Mouse (Mus musculus): ENCODE data around the gene Ppp1ca. TPM values are rescaled to one million over a fixed set of nuclear protein-coding genes. Genes with fewer than 3 reads are reported as not detected.

Gene Ppp1ca
- polyA plus RNA-seq, 1 experiment from 2014 or later, result 817 TPM

DNA sequence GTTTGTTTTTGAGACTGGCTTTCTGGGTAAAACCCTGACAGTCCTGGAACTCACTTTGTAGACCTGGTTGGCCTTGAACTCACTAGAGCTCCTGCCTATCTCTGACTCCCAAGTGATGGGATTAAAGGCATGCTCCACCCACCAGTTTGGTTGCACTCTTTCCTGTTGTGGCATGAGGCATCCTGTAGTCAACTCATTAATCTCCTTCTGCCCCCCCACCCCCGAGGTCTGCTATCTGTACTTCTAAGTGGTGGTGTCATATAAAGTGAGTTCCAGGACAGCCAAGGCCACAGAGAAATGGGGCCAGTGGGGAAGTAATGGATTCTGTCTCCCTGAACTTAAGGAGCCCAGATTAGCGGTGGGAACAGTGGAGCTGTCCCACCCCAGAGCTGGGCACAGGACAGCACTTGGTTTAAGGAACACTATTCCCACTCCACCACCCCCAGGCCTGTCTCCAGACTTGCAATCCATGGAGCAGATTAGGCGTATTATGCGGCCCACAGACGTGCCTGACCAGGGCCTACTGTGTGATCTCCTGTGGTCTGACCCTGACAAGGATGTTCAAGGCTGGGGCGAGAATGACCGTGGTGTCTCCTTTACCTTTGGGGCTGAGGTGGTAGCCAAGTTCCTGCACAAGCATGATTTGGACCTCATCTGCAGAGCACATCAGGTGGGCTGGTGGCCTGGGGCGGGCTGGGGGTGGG is 2.3 kb downstream of the Ppp1ca start:
- no peak for ATAC-seq (ENCODE audit: low FRiP score, low read depth)
- WGBS, result 85% methylated on average over 8 of the region's 8 CpGs
- H3K27ac ChIP-seq, result no peak overlapping the region
- H3K9me3 ChIP-seq, result no peaks in the 10 kb centered on the region
- no peaks in the 10 kb centered on the region for H3K27me3 ChIP-seq
- peak overlapping the region; percentile 98; the same call in 1 of the 2 replicates for H3K4me2 ChIP-seq (replicated peaks)
- H3K4me1 ChIP-seq, result peaks cover 43% of the 10 kb centered on the region
- H3K4me3 ChIP-seq, result no peak overlapping the region; the same call in 1 of the 2 replicates
- peaks cover 60% of the 10 kb centered on the region for H3K36me3 ChIP-seq
- H3K9ac ChIP-seq, result no peak overlapping the region; the same call in 1 of the 2 replicates

DNA sequence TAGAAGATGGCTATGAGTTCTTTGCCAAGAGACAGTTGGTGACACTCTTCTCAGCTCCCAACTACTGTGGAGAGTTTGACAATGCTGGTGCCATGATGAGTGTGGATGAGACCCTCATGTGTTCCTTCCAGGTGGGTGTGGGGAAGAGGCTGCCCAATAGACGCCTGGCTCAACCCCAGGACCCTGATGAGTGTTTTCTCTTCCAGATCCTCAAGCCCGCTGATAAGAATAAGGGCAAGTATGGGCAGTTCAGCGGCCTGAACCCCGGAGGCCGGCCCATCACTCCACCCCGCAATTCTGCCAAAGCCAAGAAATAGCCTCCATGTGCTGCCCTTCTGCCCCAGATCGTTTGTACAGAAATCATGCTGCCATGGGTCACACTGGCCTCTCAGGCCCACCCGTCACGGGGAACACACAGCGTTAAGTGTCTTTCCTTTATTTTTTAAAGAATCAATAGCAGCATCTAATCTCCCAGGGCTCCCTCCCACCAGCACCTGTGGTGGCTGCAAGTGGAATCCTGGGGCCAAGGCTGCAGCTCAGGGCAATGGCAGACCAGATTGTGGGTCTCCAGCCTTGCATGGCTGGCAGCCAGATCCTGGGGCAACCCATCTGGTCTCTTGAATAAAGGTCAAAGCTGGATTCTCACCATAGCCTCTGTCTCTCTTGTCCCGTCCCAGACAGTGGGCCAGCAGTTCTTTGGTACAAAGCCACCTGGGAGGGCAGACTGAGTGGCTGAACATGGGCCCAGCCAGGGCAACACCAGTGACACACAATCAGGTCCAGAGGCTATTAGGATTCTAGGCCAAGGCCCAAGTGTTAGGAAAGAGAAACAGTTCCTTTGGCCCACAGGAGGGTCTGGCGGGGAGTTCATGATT is 3.1 kb downstream of the Ppp1ca start:
- Histone ChIP-seq H3K9me3 (no peaks in the 10 kb centered on the region), H3K36me3 (peaks cover 66% of the 10 kb centered on the region), H3K27ac (no peak overlapping the region), H3K4me2 (replicated peaks) (no peak overlapping the region), H3K9ac (0 out of 2 replicates have a peak overlapping the region, but pooled peaks have one; percentile 1), H3K27me3 (no peaks in the 10 kb centered on the region), H3K4me1 (peaks cover 46% of the 10 kb centered on the region), H3K4me3 (no peak overlapping the region)
- WGBS, result 79% methylated on average over 12 of the region's 12 CpGs
- ATAC-seq (ENCODE audit: low FRiP score, low read depth), result no peak

DNA sequence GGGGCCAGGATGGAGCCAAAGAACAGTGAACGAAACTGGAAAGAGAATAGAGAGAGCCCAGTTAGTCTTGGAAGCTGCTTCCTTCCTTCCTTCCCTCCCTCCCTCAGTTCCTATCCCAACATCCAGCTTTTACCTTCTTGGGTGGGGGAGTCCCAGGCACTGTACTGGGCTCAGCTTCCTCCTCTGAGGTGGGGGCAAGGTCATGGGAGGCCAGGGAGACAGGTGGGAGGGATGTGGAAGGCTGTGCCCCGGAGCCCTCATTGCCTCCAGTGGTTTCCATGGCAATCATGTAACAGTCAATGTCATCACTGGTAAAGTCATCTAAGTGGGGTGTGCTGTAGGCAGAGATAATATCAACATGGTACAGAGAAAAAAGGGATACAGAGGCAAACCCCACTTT is 4.2 kb downstream of the Ppp1ca start:
- Histone ChIP-seq H3K27me3 (no peaks in the 10 kb centered on the region), H3K4me3 (no peak overlapping the region), H3K4me2 (replicated peaks) (no peak overlapping the region), H3K9ac (no peak overlapping the region), H3K9me3 (no peaks in the 10 kb centered on the region), H3K36me3 (peaks cover 70% of the 10 kb centered on the region), H3K27ac (no peak overlapping the region; the same call in 1 of the 2 replicates), H3K4me1 (peaks cover 50% of the 10 kb centered on the region)
- no peak for ATAC-seq (ENCODE audit: low FRiP score, low read depth)
- WGBS, result 42% methylated on average over 2 of the region's 2 CpGs

DNA sequence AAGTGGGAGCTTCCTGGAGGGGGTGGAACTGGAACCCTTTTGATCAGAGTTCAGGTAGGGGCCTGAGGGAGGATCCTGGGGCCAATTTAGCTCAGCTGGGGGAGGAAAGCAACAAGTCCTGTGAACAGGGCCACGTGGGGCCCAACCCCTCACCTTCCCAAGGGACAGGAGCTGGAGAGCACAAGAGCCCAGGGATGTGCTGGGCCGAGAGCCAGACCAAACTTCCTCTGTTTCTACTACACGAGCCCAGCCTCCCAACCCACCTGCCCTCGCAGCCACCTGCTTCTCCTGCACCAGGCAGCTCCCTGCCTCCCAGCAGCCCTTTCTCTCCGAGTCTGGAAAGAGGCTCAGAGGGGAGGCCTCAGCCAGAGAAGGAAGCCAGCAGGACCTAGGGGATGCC is 4.7 kb downstream of the Ppp1ca start:
- H3K27ac ChIP-seq, result peak overlapping the region; percentile 34; the same call in 1 of the 2 replicates

DNA sequence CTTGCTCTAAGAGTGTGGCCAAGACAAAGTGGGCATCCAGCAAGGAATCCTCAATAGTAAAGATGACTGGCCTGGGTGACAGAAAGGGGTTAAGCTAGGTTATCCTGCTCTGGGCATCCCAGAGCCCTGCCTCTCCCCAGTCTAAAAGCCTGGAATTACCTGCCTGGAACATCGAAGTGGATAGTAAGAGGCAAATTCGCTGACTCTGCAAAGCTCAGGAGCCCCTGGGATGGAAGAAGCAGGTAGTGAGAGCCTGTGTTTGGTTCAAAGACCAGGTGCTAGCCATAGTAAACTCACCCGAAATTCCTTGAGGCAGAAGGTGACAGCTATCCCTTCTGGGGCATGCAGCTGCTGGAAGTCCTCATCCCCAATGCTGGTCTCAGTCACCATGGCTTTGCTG is 5.3 kb downstream of the Ppp1ca start:
- H3K9me3 ChIP-seq, result no peaks in the 10 kb centered on the region
- WGBS, result 69% methylated on average over 3 of the region's 3 CpGs
- peaks cover 50% of the 10 kb centered on the region for H3K4me1 ChIP-seq
- peak overlapping the region; percentile 34; the same call in 1 of the 2 replicates for H3K27ac ChIP-seq
- peaks cover 70% of the 10 kb centered on the region for H3K36me3 ChIP-seq
- H3K9ac ChIP-seq, result no peak overlapping the region
- no peaks in the 10 kb centered on the region for H3K27me3 ChIP-seq
- no peak overlapping the region for H3K4me2 ChIP-seq (replicated peaks)
- ATAC-seq (ENCODE audit: low FRiP score, low read depth), result no peak
- no peak overlapping the region for H3K4me3 ChIP-seq

More for the DNA sequence above, 4.7 kb downstream of the Ppp1ca start:
- Histone ChIP-seq H3K36me3 (peaks cover 70% of the 10 kb centered on the region), H3K27me3 (no peaks in the 10 kb centered on the region), H3K4me1 (peaks cover 45% of the 10 kb centered on the region), H3K9ac (peak overlapping the region; percentile 25), H3K4me2 (replicated peaks) (no peak overlapping the region), H3K9me3 (no peaks in the 10 kb centered on the region), H3K4me3 (no peak overlapping the region)
- WGBS, result 11% methylated on average over 5 of the region's 5 CpGs
- ATAC-seq (ENCODE audit: low FRiP score, low read depth), result no peak

DNA sequence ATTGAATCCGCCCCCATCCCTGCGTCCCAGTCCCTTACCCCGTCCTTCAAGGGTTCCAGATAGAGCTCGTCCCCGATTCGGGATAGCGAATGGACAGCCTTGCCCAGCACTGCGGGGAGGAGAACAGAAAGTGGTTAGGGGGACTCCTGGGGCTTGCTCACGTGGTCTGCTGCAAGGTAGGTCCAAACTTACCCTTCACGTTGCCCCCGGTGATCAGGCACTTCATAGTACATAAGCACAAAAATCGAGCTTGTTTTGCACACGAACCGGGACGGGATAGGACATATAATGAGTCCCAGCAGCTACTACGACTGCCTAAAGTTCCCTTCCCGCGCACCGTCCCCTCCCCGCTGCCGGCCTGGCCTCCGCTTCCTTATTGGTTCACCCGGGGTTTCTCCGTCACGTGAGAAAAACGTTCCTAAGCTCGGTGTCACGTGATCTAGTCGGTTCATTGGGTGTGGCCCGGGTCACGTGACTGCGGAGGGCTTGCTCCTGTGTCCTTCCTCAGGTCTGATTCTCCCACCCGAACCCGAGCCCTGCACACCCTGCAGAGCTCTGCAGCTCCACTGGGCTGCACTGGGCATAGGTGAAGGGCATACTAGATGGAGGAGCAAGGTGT is 9.5 kb downstream of the Ppp1ca start, which contains the start of gene Rad9a:
Gene Rad9a, minus strand, starts transcription at position 372 of the 619 bp plus-strand sequence.
- Histone ChIP-seq H3K9ac (peak within 1 kb of the TSS; percentile 77), H3K9me3 (no peaks in the 10 kb centered on the region), H3K4me2 (replicated peaks) (peak within 1 kb of the TSS; percentile 94), H3K27ac (peak within 1 kb of the TSS; percentile 39), H3K27me3 (0 out of 2 replicates have a peak, but pooled peaks cover 2% of the 10 kb centered on the region), H3K36me3 (peaks cover 37% of the 10 kb centered on the region), H3K4me3 (peak within 1 kb of the TSS; percentile 57), H3K4me1 (peaks cover 32% of the 10 kb centered on the region)
- peak; percentile 86 for ATAC-seq (ENCODE audit: low FRiP score, low read depth)
- under 1% methylated on average over 34 of the region's 34 CpGs for WGBS

DNA sequence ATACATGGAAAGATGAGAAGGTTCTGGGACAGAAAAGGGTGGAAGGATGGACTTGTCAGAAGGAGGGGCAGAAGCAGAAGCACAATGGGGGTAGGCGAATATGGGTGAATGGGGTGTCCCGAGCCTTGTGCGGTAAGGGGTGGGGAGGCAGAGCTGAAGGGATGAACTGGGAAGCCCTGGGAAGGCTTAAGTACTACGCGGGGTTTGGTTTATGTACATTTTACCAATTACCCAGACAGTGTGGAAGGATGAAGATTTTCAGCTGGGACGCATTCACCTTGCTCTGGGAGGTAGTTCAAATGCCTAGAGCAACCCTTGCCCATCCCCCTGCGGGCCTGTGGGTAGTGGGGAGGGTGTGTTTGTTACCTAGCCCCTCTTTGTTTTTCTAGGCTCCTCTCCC is 10.3 kb downstream of the Ppp1ca start:
- H3K27ac ChIP-seq, result no peak overlapping the region
- H3K27me3 ChIP-seq, result 0 out of 2 replicates have a peak, but pooled peaks cover 3% of the 10 kb centered on the region
- peaks cover 29% of the 10 kb centered on the region for H3K36me3 ChIP-seq
- WGBS, result 31% methylated on average over 7 of the region's 7 CpGs
- peak overlapping the region; percentile 76 for H3K9ac ChIP-seq
- peaks cover 28% of the 10 kb centered on the region for H3K4me1 ChIP-seq
- no peak for ATAC-seq (ENCODE audit: low FRiP score, low read depth)
- no peaks in the 10 kb centered on the region for H3K9me3 ChIP-seq
- peak overlapping the region; percentile 94 for H3K4me2 ChIP-seq (replicated peaks)
- H3K4me3 ChIP-seq, result peak overlapping the region; percentile 57

DNA sequence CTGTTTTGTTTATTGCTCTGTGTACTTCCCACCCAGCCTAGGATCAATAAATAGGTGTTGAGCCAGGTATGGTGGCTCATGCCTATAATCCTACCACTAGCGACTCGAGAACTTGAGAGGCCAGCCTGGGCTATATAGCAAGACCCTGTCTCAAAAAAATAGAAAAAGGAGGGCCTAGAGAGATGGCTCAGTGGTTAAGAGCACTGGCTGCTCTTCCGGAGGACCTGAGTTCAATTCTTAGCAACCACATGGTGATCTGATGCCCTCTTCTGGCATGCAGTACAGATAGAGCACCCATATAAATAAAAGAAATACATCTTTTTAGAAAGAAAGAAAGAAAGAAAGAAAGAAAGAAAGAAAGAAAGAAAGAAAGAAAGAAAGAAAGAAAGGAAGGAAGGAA is 11.3 kb downstream of the Ppp1ca start:
- Histone ChIP-seq H3K36me3 (peaks cover 20% of the 10 kb centered on the region), H3K4me2 (replicated peaks) (no peak overlapping the region), H3K9me3 (no peaks in the 10 kb centered on the region), H3K27me3 (0 out of 2 replicates have a peak, but pooled peaks cover 3% of the 10 kb centered on the region), H3K4me1 (peaks cover 25% of the 10 kb centered on the region), H3K9ac (no peak overlapping the region), H3K4me3 (no peak overlapping the region), H3K27ac (no peak overlapping the region)
- no peak for ATAC-seq (ENCODE audit: low FRiP score, low read depth)
- WGBS, result 59% methylated on average over 3 of the region's 3 CpGs

DNA sequence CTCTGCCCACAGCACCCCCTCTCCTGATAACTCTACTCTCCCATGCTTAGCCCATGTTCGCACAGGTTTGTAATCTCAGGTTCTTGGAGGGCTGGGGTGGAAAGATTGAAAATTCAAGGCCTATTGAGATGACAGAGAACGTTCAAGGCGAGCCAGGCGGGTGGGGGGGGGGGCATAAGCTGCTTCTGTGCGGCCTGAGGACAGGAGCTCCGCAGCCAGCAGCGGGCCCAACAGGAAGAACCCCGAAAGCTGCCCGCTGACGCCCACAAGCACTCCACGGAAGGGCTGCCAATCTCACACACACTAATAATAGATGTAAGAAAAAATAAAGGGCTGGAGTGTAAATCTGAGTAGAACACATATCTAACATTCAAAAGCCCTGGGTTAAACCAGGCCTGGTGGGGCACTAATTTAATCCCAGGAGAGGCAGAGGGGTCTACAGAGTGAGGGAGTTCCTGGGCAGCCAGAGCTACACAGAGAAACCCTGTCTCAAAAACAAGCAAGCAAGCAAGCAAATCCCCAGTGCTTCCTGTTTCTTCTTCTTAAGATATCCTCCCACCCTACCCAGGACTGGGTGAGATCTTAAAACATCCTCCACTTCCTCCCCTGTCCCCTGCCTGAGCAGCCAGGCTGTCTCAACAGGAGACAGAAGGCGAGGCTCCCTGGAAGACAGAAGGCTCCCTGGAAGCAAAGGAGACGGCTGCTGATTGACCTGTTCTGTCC is 11.9 kb downstream of the Ppp1ca start:
- peaks cover 25% of the 10 kb centered on the region for H3K4me1 ChIP-seq
- WGBS, result 63% methylated on average over 13 of the region's 13 CpGs
- no peak overlapping the region for H3K27ac ChIP-seq
- peaks cover 14% of the 10 kb centered on the region for H3K36me3 ChIP-seq
- H3K9ac ChIP-seq, result no peak overlapping the region
- ATAC-seq (ENCODE audit: low FRiP score, low read depth), result no peak
- H3K4me2 ChIP-seq (replicated peaks), result no peak overlapping the region
- 0 out of 2 replicates have a peak, but pooled peaks cover 3% of the 10 kb centered on the region for H3K27me3 ChIP-seq
- no peak overlapping the region for H3K4me3 ChIP-seq
- H3K9me3 ChIP-seq, result no peaks in the 10 kb centered on the region

DNA sequence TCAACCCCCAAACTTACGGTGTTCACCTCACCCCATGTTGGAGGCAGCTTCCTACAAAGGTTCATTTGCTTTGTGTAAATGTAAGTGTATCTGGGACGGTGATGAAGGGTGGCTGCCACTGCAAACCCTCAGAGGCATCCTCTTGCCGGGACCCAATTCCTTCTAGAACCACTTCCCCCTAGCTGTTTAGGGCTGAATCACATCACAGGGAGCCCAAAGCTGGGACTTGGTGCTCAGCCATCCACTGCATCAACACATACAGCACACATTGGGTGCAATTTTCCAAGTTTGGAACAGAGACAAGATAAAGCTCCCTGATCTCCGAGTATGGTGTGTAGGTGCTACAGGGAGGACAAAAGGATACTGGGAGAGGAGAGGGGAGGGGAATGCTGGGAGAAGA is 13.0 kb downstream of the Ppp1ca start:
- no peak overlapping the region for H3K27ac ChIP-seq
- H3K36me3 ChIP-seq, result peaks cover 5% of the 10 kb centered on the region
- 56% methylated on average over 4 of the region's 4 CpGs for WGBS
- 0 out of 2 replicates have a peak, but pooled peaks cover 3% of the 10 kb centered on the region for H3K27me3 ChIP-seq
- peaks cover 23% of the 10 kb centered on the region for H3K4me1 ChIP-seq
- no peak overlapping the region for H3K9ac ChIP-seq
- no peak for ATAC-seq (ENCODE audit: low FRiP score, low read depth)
- no peaks in the 10 kb centered on the region for H3K9me3 ChIP-seq
- no peak overlapping the region for H3K4me2 ChIP-seq (replicated peaks)
- no peak overlapping the region for H3K4me3 ChIP-seq

DNA sequence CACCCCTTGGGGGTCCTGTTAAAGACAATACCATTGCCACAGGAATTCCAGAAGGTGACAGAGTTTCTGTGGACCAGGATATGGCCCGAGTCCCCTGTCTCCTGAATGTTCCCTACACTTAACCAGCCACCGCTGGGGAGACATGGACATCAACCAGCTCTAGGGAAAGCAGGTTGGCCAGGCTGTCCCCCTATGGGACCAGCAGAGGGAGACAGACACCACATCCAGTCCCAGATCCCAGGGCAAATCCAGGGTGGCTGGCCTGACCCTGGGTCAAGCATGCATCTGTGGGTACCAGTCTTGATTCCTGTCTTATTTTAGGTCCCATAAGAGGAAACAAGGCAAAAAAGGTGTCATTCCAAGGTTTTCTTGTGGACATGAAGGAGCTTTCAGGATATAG is 15.1 kb downstream of the Ppp1ca start:
- peaks cover 15% of the 10 kb centered on the region for H3K4me1 ChIP-seq
- no peak overlapping the region for H3K9ac ChIP-seq
- no peaks in the 10 kb centered on the region for H3K36me3 ChIP-seq
- 0 out of 2 replicates have a peak, but pooled peaks have one; percentile 33 for ATAC-seq (ENCODE audit: low FRiP score, low read depth)
- 2% methylated on average over 2 of the region's 2 CpGs for WGBS
- H3K9me3 ChIP-seq, result no peaks in the 10 kb centered on the region
- no peak overlapping the region for H3K4me3 ChIP-seq
- no peak overlapping the region for H3K4me2 ChIP-seq (replicated peaks)
- peaks cover 9% of the 10 kb centered on the region; the same call in 1 of the 2 replicates for H3K27me3 ChIP-seq
- H3K27ac ChIP-seq, result no peak overlapping the region
